Mouse (Mus musculus): ENCODE measurements at regions not wholly inside any gene's neighbourhood (a gene's known extent, or its start where the extent isn't known, plus 50 kb on each side); places are given as distances from the start of the nearest gene placed in this dataset.

DNA sequence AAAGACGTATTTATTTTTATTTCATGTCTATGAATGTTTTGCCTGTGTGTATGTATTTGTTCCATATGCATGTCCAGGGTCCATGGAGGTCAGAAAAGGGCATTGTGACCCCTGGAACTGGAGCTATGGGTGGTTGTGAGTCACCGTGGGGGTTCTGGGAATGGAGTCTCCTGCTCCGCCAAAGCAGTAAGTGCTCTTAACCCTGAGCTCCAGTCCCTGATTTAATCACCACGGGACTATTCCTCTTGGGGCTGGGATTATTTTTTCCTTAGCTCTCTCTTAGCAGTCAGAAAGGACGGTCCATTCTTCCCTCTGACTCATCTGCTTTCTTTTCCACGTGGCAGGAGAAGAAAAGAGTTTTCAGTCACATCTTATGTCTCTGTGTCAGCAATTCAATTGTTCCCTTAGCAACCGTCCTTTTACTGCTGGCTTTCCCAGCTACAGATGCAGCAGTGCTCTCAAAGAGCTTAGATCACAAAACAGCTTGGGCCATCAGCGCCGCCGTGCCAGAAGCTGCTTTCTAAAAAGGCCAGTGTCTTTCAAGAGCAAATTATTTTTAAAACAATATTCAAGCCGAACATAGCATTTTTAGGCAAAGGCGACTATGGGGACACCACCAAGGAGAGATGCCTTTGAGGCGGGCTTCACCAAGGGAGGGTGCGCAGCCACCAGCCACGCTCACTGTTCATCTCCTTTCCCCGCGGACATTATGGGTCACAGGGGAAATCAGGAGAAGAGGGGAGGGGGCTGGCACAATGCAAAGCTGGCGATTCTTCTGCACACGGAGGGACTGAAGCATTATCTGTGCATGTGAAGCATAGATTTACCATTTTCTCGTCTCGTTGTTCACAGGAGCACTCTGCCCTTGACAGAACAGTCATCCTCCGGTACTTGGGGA, 110.8 kb downstream of the Map3k7 start:
- no peak for DNase-seq (ENCODE audit: low spot score in 2 of 2)

DNA sequence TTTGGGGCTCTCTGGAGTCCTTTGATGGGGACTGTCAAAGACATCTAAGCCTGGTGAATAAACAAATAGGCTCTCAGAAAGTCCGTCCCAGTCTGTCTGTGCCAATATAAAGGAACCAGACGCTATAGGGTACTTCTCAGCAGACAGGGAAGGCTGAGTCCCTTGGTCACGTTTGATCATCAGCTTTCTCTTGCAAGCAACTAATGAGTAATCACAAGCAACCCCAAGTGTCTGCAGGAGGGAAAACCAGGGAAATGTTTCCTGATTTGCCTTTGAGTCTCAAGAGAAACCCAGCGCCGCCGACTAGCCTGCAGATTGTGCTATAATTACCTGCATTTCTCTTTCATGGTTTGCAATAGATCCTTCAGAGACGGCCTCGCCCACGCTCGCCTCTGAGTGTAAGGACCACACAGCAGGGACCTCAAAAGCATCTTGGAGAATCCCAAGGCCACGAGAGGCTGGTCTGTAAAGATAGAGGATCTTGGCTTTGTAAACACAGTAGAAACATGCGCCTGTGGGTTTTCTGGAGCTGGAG, 112.6 kb downstream of the Map3k7 start:
- no peak for DNase-seq (ENCODE audit: low spot score in 2 of 2)

DNA sequence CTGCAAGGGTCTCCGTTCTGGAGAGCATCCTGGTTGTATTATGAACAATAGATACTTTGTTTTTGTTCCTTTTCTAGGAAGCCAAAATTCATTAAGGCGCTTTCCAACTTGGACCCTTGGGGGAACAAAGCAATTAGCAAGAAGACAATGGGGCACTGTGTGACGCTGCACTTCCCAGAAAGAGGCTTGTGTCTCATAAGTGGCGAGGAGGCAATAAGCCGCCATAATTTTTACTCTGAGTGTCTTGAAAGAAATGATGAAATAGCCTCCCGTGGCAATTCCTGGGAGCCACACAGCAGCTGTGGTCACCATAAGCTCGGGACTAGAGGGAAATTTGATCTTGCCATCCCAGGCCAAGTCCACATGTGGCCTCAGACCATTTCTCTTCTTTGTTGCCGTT, 119.6 kb downstream of the Map3k7 start:
- no peak for DNase-seq (ENCODE audit: low spot score in 2 of 2)

DNA sequence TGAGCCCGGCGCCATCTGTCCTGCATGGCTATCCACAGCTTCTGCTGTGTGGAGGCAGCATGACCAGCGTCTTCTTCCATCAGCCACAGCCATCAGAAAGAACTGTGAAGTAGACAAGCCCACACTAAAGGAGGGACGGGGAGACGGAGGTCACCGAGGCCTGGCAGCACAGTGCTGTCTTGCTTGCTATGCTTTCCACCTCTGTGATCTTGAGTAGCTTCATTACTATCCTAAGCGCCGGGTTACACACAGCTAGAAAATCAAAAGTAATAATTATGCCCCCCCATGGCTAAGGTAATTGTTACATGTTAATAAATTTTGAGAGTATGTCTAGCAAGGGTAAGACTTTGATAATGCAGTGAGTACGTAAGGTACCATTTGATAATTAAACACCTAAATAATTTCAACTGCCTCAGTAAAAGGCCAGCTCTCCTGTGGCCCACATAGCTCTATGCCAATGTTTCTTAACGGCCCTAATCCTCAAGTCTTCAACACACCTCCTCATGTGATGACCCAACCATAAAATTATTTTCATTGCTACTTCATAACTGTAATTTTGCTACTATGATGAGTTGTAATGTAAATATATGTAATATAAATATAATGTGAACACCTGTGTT, 120.5 kb downstream of the Map3k7 start:
- DNase-seq (ENCODE audit: low spot score in 2 of 2), result no peak

DNA sequence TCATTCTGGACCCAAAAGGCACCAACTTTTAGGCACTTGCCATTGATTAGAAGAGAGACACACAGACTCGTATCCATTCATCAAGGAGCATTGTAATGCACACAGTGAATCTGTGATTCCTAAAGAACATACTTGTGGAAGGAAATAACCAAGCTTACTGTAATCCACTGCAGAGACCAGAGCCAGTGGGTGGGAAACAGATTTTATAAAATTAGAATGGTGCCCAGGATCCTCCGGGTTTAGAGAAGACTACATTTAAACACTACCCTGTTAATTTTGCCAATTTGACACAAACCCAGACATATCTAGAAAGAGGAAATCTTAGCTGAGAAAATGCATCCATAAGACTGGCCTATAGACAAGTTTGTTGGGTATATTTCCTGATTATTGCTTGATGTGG, 121.1 kb downstream of the Map3k7 start:
- no peak for DNase-seq (ENCODE audit: low spot score in 2 of 2)

DNA sequence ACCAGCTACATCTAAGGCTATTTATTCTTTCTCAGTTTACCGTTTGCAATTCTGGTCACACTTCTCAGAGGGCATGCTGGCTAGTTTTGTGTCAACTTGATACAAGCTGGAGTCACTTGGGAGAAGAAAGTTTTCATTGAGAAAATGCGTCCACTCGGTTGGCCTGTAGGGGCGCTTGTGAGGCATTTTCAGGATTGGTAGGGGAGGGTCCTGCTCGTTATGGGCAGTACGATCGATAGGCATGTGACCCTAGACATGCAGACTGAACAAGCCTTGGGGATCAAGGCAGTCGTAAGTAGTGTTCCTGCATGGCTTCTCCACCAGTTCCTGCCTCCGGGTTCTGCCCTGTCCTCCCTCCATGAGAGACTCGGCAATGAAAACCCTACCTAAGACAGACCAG, 127.2 kb downstream of the Map3k7 start:
- no peak for DNase-seq (ENCODE audit: low spot score in 2 of 2)

DNA sequence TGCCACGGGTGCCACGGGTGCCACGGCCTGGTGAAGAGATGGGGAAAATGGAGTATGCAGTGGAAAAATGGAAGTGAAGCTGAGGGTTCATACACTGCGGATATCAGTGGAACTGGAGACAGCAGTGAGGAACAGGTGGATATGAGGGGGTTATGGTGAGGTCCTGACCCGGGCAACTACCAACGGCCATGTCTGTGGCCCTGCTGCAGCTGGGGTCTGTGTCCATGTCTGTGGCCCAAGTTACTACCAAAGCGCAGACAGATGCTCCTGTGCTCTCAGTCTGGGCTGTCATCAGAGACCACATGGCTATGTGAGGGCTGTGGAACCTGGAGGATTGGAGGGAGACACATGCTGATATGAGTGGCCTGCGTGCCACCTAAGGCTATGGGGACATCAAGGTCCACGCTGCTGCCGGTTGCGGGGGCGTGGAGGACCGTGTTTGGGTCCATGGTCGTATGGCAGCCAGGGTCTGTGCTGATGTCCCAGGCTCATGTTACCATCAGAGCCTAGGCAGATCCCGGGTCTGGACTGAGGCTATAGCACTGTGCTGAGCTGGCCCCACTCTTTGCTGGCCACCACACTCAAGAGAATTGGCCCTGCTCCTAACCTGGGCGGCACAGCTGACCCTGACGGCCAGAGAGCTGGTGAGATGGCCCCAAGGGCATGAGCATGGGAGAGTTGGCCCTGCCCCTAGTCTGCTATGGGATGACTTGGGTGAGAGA, 128.6 kb downstream of the Map3k7 start:
- no peak for DNase-seq (ENCODE audit: low spot score in 2 of 2)

DNA sequence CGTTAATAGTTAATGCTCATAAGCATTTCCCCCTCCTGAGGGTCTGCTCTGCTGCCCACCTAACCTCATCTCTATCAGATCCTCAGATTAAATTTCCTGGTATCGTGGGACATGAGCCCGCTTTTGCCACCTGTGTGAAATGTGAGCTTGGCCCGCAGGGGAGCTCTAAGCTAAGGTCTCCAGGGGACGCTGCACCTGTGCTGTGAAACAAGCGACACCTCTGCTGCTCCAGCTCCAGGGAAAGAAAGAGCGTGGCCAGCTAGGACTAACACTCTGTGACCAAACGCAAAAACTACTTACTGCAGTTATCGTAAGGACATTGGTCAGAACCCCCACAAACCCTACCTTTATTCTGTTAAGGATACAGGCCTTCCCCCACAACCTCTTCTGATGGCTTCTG, 134.3 kb downstream of the Map3k7 start:
- no peak for DNase-seq (ENCODE audit: low spot score in 2 of 2)

DNA sequence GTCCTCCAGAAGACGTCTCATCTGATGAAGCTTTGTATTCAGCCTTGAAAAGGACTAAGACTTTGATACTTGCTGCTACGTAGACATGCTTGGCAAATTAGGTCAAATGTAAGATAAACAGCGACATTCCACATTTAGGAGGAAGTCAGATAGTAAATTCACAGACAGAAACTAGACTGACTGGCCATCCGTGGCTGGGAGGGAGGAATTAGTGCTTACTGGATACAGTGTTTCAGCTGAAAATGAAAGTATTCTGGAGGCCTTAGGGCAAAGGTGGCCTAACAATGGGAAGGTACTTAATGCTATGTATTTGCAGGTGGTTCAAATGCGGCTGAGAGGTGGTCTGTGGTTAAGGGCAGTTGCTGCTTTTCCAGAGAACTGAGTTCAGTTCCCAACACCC, 137.1 kb downstream of the Map3k7 start:
- DNase-seq (ENCODE audit: low spot score in 2 of 2), result no peak

DNA sequence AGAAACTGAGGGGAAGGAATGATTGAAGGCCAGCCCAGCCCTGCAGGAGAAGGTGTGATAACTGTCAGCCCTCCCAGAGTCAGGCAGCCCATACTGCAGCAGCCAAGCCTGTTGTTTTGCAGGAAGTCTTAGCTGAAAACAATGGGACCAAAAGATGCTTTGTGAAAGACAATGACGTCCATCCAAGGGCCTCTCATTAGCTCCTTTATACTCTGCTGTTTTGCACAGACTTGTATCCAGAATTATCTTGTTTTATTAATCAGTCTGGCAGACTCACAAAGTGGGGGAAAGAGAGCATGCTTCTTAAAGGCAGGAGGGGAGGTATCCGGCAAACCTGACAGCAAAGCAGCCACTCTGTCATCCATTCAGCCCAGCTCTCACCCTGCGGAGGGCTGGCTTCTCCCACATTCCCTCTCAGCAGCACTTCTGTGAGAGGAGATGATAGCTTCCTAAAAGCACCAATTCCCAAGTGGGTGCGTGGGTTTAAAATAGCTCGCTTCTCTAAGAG, 131.9 kb upstream of the Bach2 start:
- no peak for DNase-seq (ENCODE audit: low spot score in 2 of 2)

DNA sequence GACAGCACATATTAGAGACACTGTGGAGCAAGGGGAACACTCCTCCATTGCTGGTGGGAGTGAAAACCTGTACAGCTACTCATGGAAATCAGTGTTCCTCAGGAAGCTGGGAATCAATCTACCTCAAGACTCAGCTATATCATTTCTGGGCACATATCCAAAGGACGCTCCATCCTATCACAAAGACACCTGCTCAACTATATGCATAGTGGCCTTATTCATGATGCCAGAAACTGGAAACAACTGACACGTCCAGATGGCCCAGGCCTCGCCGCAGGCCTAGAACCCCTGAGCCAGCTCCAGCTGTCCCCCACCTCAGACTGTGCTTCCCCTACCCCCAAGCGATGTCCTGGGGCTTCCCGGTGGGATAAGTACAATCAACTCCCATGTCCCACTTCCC, 116.3 kb upstream of the Bach2 start:
- DNase-seq (ENCODE audit: low spot score in 2 of 2), result no peak

DNA sequence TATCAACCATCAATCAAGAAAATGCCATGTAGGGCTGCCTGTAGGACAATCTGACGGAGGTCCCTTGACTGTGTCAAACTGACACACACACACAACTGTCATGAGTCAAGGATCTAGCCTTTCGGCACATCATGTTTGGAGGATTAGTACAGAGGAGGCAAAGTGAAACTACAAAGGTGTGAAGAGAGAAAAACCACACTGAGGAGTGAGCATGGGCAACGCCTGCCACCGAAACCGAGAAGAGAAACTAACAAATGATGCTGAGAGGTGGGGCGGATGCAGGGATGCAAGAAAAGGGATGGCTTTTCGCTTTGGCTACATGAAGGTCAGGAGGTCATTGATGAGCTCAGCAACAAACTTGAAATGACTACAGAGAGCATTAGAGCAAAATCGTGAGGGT, 111.8 kb upstream of the Bach2 start:
- no peak for DNase-seq (ENCODE audit: low spot score in 2 of 2)

DNA sequence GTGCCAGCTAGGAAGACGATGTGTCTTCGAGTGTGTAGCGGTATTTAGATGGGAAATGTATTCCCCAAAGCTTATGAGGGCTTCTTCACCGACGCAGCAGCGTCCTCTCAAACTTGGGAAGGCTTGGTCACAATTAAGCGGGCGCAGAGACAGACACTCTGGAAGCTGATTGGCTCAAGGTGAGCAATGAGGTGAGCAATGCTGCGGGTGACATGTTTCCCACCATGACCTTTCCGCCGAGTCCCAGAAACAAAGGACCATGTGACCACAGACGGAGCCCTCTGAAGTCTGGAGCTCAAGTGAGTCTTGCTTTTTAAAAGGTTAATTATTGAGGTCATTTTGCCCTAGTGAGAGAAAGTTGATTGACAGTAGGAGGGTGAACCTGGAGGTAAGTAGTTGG, 108.0 kb upstream of the Bach2 start:
- DNase-seq (ENCODE audit: low spot score in 2 of 2), result no peak

DNA sequence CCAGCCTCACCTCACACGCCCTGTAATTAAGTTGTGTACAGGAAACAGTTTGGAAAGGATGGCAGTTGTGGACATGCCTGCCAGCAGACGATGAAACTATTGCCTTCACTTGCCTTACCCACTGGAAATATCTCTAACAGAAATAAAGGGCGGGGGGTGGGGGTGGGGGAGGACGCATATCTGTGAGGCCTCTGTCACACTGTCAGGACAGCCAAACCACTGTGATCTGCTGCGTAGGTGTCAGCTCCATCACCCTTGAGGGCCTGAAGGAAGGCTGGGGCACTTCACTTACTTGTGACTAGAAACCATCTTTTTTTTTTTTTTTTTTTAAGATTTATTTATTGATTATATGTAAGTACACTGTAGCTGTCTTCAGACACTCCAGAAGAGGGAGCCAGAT, 106.8 kb upstream of the Bach2 start:
- no peak for DNase-seq (ENCODE audit: low spot score in 2 of 2)

DNA sequence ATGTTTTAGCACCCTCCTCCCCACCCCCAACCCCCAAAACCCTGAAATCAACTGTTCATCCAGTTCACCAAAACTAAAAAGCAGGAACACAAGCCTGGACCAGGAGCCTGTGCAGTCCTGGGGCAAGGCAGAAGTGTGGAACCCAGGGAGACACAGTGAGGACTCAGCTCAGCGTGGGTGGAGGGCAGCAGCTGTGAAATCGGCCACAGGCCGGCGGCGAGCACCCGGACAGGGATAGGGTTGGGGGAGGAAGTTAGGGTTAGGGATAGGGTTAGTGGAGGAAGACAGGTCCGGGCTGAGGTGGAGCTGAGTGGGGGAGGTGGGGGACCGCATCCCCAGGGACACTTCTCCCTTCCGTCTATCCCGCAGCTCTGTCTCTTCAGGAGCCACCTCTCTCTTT, 102.5 kb upstream of the Bach2 start:
- no peak for DNase-seq (ENCODE audit: low spot score in 2 of 2)

DNA sequence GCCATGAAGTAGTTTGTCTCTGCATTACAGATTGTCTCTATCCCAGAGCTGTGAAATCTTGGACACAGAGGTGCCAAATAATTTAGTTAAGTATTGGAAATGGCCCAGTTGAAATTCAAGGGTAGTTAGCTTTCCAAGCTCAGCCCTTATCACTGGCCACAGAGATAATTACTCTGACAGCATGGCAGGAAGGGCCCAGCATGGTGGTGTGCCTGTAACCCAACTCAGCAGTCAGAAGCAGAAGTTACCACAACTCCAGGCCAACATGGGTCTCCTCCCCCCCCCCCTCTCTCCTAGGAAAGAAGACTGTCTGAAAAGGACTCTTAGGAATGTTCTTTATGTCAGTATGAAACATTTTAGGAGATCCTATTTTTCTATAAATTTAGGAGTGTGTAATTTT, 101.4 kb upstream of the Bach2 start:
- no peak for DNase-seq (ENCODE audit: low spot score in 2 of 2)

DNA sequence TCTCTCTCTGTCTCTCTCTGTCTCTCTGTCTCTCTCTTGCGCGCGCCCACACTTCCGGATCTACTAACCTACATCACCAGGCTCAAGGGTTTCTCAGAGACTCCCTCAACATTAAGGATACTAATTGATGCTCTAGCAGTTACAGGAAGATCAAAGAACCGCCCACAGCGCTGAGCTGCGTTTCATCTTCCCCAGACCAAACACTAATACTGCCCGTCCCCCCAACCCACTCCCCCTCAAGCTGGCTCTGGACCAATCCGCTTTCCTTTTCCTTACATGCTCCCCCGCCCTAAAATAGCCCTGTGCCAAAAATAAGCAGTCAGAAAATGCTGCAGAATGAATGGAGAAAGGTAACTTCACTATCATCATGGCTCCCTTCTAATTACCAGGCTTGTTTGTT, 100.6 kb upstream of the Bach2 start:
- no peak for DNase-seq (ENCODE audit: low spot score in 2 of 2)

DNA sequence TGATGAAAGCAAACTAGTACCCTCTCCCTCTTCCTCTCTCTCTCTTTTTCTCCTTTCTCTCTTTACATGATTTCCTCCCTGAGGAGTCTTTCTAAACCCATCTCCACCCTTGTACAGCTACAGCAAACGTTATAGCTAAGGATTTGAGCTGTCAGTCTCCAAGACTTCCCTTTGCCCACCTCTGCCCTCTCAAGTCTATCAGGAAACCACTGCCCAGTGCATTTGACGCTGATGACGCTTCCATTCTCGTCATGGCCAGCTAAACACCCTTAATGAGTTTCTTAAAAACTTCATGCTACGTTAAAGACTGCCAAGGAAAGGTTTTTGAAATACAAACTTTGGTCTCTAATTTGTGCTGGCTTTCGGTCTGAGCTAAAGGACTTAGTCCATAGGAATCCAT, 99.0 kb upstream of the Bach2 start:
- DNase-seq (ENCODE audit: low spot score in 2 of 2), result no peak

DNA sequence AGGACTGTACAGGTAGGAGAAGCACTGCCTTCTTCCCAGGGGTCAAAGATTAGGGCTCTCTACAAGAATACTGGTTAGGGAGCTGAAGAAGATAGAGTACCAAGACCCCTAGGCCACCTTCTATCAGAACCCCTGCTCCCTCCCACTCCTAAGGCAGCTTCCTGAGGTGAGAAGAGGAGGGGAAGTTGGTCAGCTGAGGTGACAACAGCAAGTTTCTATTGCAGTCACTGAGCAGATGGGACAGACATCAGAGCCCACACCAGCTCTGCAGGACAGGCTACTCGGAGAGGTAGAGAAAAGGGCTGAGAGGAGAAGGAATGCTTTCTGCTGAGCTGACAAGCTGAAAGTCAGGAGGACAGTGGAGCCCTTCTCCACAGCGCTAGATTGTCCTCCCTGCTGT, 98.5 kb upstream of the Bach2 start:
- DNase-seq (ENCODE audit: low spot score in 2 of 2), result no peak

DNA sequence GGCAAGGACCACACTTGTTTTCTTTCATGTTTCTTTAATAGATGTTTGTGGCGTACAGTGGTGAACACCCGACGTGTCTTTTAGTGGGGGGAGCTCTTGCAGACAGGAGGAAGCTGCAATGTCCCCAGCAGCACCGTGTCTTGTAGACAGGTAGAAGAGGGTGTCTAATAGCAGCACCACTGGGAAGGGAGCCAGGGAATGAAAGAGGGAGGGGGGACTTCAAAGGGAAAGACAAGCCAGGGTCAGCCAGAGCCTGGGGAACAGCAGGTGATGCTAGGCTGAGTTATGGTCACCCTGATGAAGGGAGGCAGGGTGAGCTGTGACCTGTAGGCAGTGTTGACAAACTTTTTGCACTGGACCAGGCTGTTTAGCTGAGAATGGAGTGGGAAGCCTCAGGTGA, 96.4 kb upstream of the Bach2 start:
- no peak for DNase-seq (ENCODE audit: low spot score in 2 of 2)

DNA sequence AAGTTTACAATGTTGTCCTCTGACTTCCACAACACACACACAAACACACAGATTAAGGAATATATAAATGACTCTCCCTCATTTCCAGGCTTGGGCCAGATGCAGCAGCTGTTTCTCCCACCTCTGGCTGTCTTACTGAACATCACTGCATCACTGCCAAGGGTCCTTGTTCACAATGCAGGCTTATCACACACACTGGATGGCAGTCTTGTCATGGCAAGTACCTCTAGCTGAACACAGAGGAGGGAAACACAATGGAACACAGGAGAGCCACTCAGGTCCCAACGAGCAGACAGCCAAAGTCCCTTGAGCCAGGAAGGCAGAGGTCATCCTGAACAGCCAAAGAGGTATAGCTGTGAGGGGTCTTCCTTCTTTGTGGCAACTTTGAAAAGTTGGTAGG, 91.5 kb upstream of the Bach2 start:
- DNase-seq (ENCODE audit: low spot score in 2 of 2), result no peak

DNA sequence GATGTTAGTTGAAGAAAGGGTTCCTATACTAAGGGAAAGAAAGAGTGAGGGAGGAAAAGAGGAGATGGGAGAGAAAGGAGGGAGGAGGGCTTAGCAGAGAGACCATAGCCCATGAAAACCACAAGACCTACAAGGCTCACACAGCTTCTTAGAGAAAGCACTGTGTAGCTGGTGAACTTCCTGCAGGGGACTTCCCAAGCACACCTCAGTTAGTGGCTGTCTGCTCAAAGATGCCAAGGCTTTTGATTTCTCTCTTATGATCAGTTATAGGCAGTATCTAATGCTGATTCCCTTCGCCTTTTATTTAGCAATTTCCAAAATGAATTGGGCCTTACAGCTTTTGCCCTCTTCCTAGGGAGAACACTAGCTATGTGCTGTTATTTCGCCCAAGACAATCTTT, 90.0 kb upstream of the Bach2 start:
- DNase-seq (ENCODE audit: low spot score in 2 of 2), result no peak
